Mouse (Mus musculus) testis, adult 2 months (tissue): ENCODE results near the gene Gm10273. TPM values are rescaled to one million over a fixed set of nuclear protein-coding genes. Genes with fewer than 3 reads are reported as not detected.

Source experiments
- H3K27ac ChIP-seq: fragments of 200-500 bp; 2 replicates; pipeline ENCODE4 v1.5.1; 2012; ENCODE audit warnings: low read depth, low read length; ENCODE audit not compliant: control insufficient read depth, insufficient read depth
- H3K27me3 ChIP-seq: fragments of 200-500 bp; 2 replicates; pipeline ENCODE4 v1.6.1; 2012; ENCODE audit warnings: mild to moderate bottlenecking, low read length, moderate library complexity; ENCODE audit not compliant: control insufficient read depth, insufficient read depth
- H3K36me3 ChIP-seq: fragments of 200-500 bp; 2 replicates; pipeline ENCODE4 v1.6.1; 2012; ENCODE audit warnings: mild to moderate bottlenecking, low read length; ENCODE audit not compliant: control insufficient read depth, insufficient read depth
- H3K4me1 ChIP-seq: fragments of 200-500 bp; 2 replicates; pipeline ENCODE4 v1.6.1; 2012; ENCODE audit warnings: low read length; ENCODE audit not compliant: control insufficient read depth, insufficient read depth
- H3K4me3 ChIP-seq: fragments of 200-500 bp; 2 replicates; pipeline ENCODE4 v1.5.1; 2012; ENCODE audit warnings: low read depth, mild to moderate bottlenecking, low read length, moderate library complexity, mixed read lengths; ENCODE audit not compliant: control insufficient read depth
- CTCF ChIP-seq: fragments of 200-500 bp; IDR thresholded peaks from 2 replicates; pipeline ENCODE4 v1.5.1; 2012; ENCODE audit warnings: low read depth, mild to moderate bottlenecking, inconsistent platforms, low read length, moderate library complexity; ENCODE audit not compliant: control insufficient read depth, insufficient read depth, insufficient replicate concordance
- POLR2A ChIP-seq: fragments of 200-500 bp; IDR thresholded peaks from 2 replicates; pipeline ENCODE4 v1.6.1; 2012; ENCODE audit warnings: low read depth, mild to moderate bottlenecking, inconsistent platforms, low read length, moderate library complexity; ENCODE audit not compliant: control insufficient read depth
- polyA plus RNA-seq: library from polyadenylated mRNA; depleted of rRNA; stranded (reverse); fragments of >200 nt; gene quantifications from 2 replicates; pipeline ENCODE4 v1.2.3, GENCODE M21; 2012; rRNA removed

Gm10273 gene
- polyA plus RNA-seq, 1 experiment = 6.3 TPM

DNA sequence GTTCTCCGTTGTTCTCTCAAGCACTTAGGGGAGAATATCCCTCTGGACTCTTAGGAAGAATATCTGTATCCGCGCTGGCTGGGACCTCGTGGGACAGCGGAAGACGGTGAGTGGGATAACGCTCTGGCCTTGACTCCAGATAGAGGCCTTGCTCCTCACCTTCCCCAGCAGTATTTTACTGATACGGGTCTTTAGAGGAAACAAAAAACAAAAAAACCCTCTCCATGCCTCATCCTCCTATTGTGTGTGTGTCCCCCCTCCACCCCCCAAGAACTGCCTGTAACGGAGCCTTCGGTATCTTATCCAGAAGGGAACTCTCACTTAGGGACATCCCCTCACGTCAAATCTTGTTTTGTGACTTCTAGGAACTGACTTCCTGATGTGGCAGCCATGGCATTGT is 46.3 kb downstream of the Gm10273 start, which contains the start of gene Oit3:
TSS of gene Oit3 (minus strand) at position 44 of the 400 bp plus-strand sequence.
- peaks cover 2% of the 10 kb centered on the region for H3K4me1 ChIP-seq
- no peak for TF ChIP-seq POLR2A
- no peak for TF ChIP-seq CTCF
- H3K36me3 ChIP-seq = no peaks in the 10 kb centered on the region
- H3K27ac ChIP-seq = no peak within 1 kb of the TSS
- H3K27me3 ChIP-seq = no peaks in the 10 kb centered on the region
- no peak within 1 kb of the TSS for H3K4me3 ChIP-seq

GRCm38 (mm10) chr10:59443212-59443611 is 47.8 kb downstream of the Gm10273 start:
- Histone ChIP-seq H3K27me3 (no peaks in the 10 kb centered on the region), H3K27ac (no peak overlapping the region), H3K4me1 (peaks cover 2% of the 10 kb centered on the region), H3K36me3 (no peaks in the 10 kb centered on the region), H3K4me3 (no peak overlapping the region)
- TF ChIP-seq POLR2A (no peak), CTCF (no peak)

DNA sequence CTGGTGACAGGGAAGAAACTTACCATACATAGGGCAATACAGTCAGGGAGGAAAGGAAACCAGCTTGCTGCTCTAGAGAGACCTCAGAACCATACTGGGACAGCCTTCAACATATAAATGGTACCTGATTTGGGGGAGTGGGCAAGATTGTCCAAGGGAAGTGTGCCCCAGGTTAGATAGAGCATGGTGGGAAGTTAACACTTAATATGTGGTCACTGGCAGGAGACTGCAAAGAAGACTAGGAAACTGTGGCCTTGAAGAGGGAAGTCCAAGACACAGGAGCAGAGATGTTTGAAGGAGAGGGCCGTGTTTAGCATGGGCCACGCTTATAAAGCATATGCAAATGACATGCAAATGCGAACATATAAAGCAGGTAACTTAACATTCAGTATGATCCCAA is 48.7 kb downstream of the Gm10273 start:
- Histone ChIP-seq H3K36me3 (no peaks in the 10 kb centered on the region), H3K4me1 (peaks cover 2% of the 10 kb centered on the region), H3K4me3 (no peak overlapping the region), H3K27me3 (no peaks in the 10 kb centered on the region), H3K27ac (no peak overlapping the region)
- TF ChIP-seq POLR2A (no peak), CTCF (no peak)

GRCm38 (mm10) chr10:59444635-59445034 is 49.2 kb downstream of the Gm10273 start:
- Histone ChIP-seq H3K27me3 (no peaks in the 10 kb centered on the region), H3K4me1 (peaks cover 2% of the 10 kb centered on the region), H3K36me3 (no peaks in the 10 kb centered on the region), H3K27ac (no peak overlapping the region), H3K4me3 (no peak overlapping the region)
- TF ChIP-seq CTCF (no peak), POLR2A (no peak)

Other genes with a start within 250 kb of the Gm10273 start
- gene Sept10, start 173.8 kb upstream of the Gm10273 start, polyA plus RNA-seq = 45.5 and 52.0 TPM in 2 replicates
- gene Sowahc, start 173.7 kb upstream of the Gm10273 start, polyA plus RNA-seq = 2.3 and 2.5 TPM in 2 replicates
- gene P4ha1, start 72.3 kb upstream of the Gm10273 start, polyA plus RNA-seq = 4.8 and 6.9 TPM in 2 replicates
- gene Pla2g12b, start 8.0 kb downstream of the Gm10273 start, polyA plus RNA-seq = 0.14 and 0.19 TPM in 2 replicates
- gene Oit3, start 46.1 kb downstream of the Gm10273 start, polyA plus RNA-seq = 2.7 and 3.0 TPM in 2 replicates
- not detected in 2 replicates for gene Gm10322, start 220.4 kb downstream of the Gm10273 start, polyA plus RNA-seq
- 15.9 and 16.7 TPM in 2 replicates for gene Mcu, start 221.1 kb downstream of the Gm10273 start, polyA plus RNA-seq